Mouse (Mus musculus) left cerebral cortex, adult 9 months (tissue): ENCODE data around the gene Vdac1.

ENCODE experiments used
- DNase-seq, 2 experiments: peaks; one replicate each; pipeline ENCODE4 v3.0.0; 2022; ENCODE audit warnings: low spot score in 2 of 2

The Vdac1 gene

GRCm38 (mm10) chr11:52360471-52361277 lies at the start of gene Vdac1:
Vdac1 (plus strand) TSS chr11:52360860.
- DNase-seq = peak; percentile 83 to 90

DNA sequence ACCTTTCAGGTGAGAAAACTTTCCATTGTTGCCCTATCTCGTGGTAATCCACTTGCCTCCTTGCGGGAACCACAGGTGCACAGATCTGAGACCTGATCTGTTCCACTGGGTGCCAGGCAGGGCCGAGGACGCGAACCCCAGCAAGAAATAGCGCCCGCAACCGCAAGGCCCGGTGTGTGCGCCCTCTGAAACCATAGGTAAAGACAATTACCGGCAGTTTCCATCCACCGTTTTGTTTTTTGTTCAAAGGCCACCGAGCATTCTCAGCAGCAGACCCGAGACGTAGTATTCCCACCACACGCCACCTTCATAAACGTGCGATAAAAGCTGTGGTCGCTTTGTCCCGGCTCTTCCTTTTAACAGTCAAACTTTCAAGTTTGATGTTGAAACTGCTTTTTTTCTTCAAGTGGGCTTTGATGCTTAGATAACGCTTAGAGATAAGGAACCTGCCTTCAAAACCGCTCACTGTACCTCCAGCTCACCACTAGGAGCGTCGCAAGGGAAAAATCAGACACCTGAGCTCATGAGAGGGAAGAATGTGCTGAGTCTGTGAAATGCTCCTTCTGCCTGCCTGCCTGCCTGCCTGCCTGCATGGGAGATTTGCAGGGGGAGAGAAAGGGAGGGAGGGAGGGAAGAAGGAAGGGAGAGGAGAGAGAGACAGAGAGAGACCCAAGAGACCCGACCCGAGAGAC lies 46.4 kb upstream of the Vdac1 start:
- DNase-seq = no peak

DNA sequence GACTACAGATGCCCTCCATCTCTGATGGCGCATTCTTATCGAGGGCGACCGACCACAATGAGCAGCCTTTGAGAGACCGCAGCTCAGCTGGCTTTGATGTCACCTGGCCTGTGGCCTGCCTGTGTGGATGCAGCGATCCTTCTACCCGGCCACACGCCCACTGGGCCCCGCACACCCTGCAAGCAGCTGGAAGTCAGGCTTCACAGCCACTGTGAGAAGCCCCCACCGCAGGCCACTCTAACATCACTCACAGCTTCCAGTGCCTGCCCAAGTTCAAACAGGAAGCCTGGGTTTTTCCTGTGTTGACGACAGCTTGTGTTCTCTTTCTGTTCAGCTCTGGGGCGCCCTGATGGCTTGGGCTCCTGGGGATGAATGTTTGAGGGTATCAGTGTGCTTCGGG lies 42.2 kb upstream of the Vdac1 start:
- no peak for DNase-seq

- DNase-seq = no peak
These were observed 41.0 kb upstream of the Vdac1 start for GRCm38 (mm10) chr11:52319664-52320063.

DNA sequence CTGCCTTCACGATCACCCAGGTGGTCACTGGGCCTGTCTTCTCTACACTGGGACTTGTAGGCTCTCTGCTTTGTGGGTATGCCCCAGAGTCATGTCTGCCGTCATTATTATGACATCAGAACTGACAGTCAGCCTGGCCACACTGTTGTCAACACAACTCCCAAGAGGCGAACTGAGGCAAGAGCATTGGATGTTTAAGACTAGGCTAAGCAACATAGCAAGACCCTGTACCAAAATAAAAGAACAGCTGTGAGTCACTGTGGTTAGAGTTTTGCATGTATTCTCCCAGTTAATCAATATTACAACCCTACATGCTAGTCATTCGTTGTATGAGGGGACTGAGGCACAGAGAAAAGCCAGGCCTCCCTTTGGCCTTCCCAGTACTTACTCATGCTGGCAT lies 40.1 kb upstream of the Vdac1 start:
- no peak for DNase-seq

DNA sequence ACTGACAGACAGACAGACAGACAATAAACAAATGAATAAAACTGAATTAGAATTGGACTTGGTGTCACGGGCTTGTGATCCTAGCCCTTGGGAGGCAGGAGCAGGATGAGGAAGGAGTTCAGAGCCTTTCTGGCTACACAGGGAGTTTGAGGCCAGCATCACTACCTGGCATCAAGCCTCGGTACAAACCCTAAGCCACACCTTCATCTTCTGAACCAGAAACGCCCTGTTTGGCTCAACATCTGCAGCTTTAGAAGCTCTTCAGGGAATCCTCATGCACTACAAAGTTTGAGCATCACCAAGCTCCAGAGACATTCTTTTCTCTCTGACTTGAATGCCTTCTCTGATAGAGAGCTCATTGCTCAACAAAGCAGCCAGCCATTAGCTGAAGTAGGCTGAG lies 39.1 kb upstream of the Vdac1 start:
- no peak for DNase-seq

DNA sequence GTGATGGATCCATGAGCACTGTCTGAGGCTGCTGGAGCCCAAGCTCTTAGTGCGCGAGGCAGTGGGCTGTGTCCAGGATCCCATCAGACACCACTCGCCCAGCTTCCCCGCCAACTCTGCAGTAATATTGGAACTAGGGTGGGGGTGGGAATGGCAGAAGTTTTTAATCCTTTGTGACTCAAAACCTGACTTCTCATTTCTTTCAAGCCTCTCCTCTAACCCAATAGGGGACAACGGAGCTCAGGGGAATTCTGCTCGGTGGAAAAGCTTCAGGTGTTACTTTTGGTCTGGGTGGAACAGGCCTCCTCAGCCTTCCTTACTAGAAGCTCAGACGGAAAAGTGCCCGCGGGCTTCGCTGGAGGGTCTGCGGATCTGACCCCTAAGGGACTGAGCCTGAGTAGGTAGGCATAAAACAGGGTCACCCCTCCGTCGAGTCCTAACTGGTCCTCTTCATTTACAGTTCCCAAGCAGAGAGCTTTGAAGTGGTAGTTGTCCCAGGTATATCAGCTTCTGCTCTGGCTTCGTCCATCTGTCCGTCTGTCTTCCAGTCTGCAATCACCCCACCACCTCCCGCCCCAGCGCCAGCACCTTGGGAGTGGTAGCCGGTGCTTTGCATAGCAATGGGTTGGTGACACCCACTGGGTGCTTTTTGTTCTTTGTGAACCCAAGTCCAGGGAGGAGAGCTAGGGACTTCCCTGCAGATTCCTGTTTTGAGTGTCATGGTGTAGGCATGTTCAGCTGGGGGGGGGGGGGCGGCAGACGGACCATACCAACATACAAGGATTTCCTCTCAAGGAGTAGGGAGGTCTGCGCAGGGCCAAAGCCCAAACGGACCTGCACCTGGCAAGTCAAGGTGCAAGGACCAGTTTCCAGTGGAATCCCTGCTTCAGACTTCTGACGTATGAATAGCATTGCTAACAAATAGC lies 36.0 kb upstream of the Vdac1 start:
- DNase-seq = no peak

- no peak for DNase-seq
These were observed 33.3 kb upstream of the Vdac1 start for GRCm38 (mm10) chr11:52327313-52327712.

DNA sequence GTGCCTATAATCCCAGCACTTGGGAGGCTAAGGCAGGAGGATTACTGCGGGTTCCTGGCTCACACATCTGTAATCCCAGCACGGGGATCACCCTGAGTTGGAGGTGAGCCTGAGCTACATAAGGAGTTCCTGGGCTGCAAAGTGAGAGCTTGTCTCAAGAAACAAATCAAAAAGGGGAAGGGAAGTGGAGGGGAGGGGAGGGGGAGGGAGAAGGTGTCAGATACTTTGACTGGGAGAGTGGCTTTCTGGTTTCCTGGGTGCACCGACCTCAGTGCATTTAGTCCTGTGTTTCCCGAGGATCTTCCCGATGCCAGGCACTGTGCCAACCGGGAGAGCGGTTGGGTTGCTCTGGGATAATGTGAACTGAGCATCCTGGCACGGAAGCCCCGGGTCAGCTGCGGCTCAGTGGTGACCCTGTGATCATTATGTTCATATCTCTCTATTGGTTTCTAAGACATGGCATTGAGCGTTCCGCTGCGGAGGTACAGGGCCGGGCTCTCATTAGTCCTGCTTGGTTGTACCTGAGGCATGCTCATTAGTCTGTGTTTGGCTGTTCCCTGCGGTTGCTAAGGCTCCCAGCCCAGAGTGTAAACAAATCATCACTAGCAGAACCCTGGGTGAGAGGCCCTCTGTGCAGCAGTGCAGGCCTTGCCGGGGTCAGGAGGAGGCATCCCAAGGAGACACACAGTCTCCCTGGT lies 28.1 kb upstream of the Vdac1 start:
- no peak for DNase-seq

DNA sequence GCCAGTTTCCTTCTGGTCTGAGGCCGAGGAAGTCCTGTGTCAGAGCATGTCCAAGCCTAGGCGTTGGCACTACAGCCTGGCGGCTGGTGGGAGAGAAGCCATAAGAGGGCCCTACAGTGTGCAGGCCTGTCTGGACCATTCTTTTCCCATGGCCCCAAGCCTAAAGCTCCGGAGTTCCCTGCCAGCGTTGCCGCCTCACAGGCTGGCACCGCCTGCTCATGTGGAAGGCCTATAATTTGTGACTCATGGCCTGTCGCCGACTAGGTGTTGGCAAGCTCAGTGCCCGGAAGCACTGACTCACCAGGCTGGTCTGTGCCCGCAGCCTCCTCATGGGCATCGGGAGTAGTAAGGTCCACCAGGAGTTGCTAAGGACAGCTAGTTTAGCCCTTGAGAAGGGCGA lies 27.0 kb upstream of the Vdac1 start:
- DNase-seq = peak in 1 of 2 experiments; percentile 66

DNA sequence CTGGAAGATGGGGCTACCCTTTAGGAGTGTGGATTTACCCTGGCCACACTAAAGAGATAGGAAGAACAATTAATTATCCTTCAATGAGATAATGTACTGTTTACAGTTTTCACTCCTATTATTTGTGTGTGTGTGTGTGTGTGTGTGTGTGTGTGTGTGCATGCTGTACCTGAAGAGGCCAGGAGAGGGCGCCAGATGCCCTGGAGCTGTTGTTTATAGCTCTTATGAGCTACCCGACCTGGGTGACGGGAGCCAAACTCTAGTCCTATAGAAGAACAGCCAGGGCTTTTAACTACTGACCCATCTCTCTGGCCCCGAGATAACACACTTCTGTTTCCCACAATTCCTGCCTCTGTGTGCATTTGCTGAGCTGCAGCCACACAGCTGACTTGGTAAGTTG lies 25.4 kb upstream of the Vdac1 start:
- DNase-seq = no peak

- peak; percentile 52 to 80 for DNase-seq
These were observed 24.7 kb upstream of the Vdac1 start for GRCm38 (mm10) chr11:52335924-52336323.

DNA sequence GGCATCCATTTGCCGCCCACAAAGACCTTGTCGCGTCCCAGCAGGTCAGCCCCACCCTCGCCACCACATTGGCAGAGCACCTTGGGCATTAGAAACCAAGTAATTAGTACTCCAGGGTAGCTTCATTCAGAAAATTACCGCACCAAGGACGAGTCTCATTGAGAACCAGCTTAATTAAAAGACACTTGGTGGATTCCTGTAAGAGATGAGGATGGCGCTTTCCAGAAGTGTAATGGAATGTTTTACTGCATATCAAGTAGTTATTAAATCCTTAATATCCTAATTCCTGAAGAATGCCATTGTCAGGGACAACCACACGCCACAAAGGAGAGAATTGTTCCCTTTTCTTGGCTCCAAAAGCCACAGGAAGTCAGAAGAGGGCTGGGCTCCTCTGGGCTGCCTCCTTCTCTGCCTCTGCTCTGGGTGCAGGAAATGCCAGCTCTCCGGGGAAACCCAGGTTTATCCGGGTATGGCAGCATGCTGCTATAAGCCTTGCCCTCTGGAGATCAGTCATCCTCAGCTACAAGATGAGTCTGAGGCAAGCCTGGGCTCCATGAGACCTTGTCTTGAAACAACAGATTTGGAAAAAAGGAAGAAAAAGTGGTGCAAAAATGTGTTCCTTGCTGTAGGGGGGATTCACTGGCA lies 22.9 kb upstream of the Vdac1 start:
- no peak for DNase-seq

DNA sequence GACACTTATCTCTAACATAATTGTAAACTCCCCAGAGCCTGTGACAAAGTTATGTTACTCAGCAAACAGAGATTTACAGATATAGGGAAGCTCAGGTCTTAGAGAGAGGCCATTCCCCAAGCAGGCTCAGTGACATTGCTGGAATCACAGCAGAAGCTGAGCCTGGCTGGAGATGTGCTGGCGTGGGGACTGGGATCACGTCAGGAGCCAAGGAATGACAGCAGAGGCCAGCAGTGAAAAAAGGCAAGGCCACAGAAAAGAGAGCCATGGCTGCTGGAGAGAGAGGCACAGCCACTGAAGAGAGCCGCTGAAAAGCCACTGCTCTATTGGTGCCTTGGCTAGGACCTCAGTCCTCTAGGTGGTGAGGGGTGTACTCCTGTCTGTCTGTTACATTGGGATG lies 22.3 kb upstream of the Vdac1 start:
- no peak for DNase-seq

- DNase-seq = no peak
These were observed 21.6 kb upstream of the Vdac1 start for GRCm38 (mm10) chr11:52339098-52339497.

DNA sequence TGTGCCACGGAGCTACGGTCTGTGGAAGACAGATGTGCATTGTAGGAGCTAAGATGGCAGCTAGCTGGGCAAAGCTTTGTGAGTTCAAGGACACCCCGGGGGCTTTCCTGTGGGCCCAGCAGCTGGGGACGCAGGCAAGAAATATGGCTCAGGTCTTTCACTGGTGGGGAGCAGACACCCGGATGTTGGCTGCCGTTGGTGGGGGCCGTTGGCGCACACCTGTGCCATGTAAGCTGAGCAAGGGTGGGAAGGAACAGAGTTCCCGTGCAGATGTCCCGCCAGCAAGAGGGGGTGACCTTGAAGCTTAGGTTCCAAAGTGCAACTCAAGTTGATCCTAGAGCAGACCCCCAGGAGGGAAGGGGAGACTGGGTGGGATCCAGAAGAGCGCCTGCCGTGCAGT lies 21.1 kb upstream of the Vdac1 start:
- no peak for DNase-seq

DNA sequence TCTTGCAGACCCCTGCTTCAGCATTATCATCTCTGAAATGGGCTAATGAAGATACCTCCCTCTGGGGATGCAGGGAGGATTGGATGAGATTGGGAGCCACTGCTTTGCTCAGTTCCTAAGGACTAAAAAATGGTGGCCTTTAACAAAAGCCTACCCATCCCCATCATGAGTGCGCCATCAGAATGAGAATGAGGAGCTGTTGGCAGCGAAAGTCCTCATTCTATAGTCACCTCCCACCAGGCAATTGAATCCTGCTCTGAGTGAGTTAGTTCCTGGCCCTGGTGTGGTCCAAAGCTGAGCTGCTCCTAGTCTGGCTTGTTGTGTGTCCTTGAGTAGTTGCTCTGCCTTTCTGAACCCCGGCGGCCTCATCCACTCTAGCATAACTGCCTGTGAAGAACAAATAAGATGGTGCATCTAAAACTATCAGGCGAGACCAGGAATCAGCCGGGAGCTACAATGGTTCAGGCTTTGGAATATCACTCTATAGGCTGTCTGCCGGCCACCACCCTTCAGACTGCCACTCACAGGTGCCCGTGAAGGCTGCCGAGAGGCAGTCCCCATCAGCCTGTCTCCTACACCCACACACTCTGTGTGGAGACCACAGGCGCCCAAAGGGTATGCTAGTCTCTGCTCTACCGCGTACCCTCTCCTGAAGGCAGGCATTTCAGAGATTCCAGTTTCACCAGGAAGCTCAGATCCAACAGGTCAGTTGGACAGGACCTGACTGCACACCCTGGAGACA lies 20.4 kb upstream of the Vdac1 start:
- DNase-seq = no peak

GRCm38 (mm10) chr11:52341001-52341400 lies 19.7 kb upstream of the Vdac1 start:
- no peak for DNase-seq

GRCm38 (mm10) chr11:52341476-52341875 lies 19.2 kb upstream of the Vdac1 start:
- DNase-seq = no peak

- no peak for DNase-seq
These were observed 18.4 kb upstream of the Vdac1 start for GRCm38 (mm10) chr11:52342296-52342695.
